Mouse (Mus musculus) cerebellum, adult 8-10 months (tissue): ENCODE data around the gene 0610010F05Rik.
A peak's percentile ranks its signal among the peaks of the same experiment; 100 is the strongest.
"Not testable (repeated sequence)": the region's sequence is repeated elsewhere in the genome, so short reads cannot be mapped to it uniquely, and the experiment has no call there.

Experiments used
- DNase-seq: peaks from one replicate; pipeline ENCODE4 v3.0.0; 2022

Gene 0610010F05Rik

GRCm38 (mm10) chr11:23632945-23633878 lies at the start of gene 0610010F05Rik:
Gene 0610010F05Rik, minus strand, starts transcription at chr11:23633639.
- peak; percentile 76 for DNase-seq

DNA sequence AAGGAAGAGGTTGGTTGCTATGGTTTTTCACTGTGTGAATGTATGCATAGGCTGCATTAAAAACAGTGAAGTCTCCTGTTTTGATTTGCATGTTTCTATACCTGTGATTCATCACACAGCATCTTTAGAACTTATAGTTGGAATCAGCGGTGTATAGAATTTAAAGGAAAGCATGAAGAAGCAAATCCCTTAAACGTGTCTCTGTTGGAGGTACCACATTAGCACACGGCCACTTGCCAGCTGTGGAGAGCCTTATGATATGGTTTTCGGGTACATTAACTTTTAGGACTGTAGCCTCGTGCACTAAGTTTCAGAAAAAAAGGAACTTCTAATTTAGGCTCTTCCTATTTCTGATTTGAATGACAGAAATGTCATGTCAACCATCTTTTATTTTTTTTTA lies 49.1 kb upstream of the 0610010F05Rik start:
- DNase-seq, result no peak

DNA sequence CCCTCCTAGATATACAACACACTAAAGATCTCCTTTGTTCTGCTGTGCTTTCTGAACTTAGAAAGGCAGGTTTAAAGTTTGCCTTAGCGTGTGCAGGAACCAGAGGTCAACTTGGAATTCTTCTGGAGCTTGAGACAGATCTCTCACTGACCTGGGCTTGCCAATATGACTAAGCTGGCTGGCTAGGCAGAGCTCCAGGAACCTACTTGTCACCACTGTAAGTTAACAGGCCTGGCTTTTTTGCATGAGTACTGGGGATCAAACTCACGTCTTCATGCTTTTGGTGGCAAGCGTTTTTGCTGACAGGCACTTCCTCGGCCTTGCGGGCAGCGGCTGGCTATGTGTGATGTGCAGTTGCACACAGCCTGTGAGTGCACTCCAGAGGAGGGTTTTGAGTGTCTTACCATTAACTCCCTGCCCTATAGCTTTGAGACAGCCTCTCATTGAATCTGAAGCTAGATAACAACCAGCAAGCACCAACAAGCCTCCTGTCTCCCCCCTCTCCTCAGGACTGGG lies 47.1 kb upstream of the 0610010F05Rik start:
- no peak for DNase-seq

GRCm38 (mm10) chr11:23679044-23679642 lies 45.7 kb upstream of the 0610010F05Rik start:
- peak; percentile 63 for DNase-seq

- DNase-seq, result no peak
Observed at GRCm38 (mm10) chr11:23676100-23676499, 42.7 kb upstream of the 0610010F05Rik start.

- no peak for DNase-seq
Observed at GRCm38 (mm10) chr11:23672256-23672749, 38.9 kb upstream of the 0610010F05Rik start.

DNA sequence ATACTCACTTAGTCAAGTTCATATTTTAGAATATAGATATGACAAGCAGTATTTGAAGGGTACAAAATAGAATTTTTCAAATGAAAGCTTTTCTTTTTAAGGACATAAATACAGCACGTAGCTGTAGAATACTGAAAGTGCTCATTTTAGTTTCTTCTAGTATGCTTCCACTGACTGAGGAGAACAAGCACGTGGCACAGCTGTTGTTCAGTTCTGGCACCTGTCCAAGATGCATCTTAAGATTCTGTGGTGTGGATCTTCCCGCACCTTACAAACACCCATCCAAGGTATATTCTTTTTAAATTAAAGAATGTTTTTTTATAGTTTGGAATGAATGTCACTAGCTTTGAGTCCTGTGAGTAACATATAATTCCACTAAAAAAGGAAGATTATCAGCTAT lies 33.7 kb upstream of the 0610010F05Rik start:
- DNase-seq, result no peak

DNA sequence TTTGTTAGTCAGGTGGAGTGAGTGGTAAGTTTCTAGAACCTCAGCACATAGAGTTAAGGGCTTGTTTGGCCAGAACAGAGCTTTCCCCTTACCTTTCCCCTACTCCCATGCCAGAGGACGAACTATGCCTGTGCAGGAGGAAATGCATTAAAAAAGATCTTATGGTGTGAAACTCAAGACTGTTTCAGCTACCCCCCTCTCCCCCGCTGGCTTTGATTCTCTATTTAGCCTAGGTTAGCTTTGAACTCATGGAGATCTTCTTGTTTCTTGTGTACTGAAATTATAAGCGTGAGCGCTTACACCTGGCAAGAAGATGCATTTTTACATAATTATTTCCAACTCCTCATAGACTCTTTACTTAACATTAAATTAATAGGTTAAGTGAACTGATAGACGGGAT lies 33.1 kb upstream of the 0610010F05Rik start:
- no peak for DNase-seq

DNA sequence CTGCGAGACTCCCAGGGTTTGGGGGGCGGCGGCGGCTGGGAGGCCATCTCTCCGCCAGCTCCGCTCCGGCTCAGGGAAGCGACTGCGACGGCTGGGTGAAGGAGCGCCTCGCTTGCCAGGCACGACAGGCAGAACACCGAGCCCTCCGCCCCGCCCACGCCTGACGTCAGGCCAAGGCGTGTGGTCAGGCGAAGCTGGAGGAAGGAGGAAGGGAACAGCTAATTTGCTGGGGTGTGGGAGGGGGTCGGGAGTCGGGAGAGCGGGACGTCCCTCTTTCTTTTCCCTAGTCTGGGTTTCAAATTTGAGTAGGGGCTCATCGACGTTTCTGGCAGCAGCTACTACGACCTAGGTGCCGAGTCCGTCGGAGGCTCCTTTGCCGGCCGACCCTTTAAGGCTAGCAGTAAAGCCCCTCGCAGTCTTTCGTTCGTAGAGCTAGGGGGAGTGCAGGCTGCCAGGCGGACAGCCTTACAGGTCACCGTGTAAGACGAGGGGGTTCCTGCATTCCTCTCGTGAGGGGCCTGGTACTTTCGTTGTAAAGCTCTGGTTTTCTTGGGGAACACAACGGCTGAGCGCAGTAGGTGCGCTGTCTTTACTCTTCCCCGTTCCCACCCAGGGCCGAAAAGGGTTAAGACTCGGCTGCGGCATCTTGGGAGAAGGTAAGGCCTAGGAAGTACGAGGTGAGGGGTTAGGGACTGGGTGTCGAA lies 32.5 kb upstream of the 0610010F05Rik start, which contains the start of gene Pex13:
TSS of gene Pex13 (minus strand) at position 162 of the 704 bp plus-strand sequence.
- peak; percentile 85 for DNase-seq

- no peak for DNase-seq
Observed at GRCm38 (mm10) chr11:23665311-23665786, 31.9 kb upstream of the 0610010F05Rik start, which contains the start of gene Pus10. Gene Pus10, plus strand, starts transcription at chr11:23665674.

DNA sequence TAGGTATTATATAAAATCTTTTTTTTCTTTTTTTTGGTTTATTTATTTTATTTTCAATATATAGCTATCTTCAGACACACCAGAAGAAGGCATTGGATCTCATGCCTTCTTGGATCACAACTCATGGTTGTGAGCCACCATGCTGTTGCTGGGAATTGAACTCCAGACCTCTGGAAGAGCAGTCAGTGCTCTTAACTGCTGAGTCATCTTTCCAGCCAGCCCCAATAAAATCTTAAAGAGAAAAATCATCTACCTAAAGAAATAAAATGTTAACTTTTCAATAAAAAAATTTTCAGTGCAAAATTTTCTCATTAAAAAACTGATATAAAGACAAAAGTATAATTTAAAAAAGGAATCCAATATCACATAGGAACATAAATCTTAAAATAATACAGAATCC lies 30.8 kb upstream of the 0610010F05Rik start:
- DNase-seq, result no peak

DNA sequence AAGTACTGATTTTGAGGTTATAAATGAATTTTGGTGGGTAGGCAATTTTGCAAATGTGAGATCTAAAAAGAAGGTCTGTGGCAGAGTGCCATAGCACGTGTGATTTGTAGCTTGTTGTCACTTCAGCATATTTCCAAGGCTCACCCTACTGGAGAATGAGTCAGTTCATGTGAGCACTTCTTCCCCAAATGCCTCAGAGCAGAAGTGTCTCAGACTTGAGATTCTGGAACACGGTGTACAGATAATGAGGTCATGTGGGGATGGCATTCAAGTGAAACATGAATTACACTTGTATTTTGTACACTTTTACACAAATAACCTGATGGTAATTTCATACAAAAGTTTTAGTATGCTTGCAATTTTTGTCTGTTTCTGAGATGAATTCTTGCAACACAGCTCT lies 24.4 kb upstream of the 0610010F05Rik start:
- DNase-seq, result no peak

DNA sequence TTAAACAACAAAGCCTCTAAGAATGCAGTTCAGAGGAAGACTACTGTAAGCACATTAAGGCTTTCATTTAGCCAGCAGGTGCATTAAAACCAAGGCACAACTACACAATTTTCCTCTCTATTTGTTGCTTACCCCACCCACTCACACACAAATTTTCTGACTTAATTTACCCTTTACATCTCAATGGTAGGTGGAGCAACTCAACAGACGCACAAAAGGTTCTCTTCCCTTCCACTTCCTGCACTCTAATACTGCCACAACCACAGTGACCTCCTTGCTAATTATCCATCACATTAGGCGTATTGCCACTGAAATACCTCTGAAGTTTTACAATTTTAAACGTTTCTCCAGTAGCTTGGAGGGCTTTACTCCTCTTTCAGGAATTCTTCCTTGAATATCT lies 20.2 kb upstream of the 0610010F05Rik start:
- no peak for DNase-seq

GRCm38 (mm10) chr11:23647835-23648234 lies 14.4 kb upstream of the 0610010F05Rik start:
- DNase-seq, result no peak

DNA sequence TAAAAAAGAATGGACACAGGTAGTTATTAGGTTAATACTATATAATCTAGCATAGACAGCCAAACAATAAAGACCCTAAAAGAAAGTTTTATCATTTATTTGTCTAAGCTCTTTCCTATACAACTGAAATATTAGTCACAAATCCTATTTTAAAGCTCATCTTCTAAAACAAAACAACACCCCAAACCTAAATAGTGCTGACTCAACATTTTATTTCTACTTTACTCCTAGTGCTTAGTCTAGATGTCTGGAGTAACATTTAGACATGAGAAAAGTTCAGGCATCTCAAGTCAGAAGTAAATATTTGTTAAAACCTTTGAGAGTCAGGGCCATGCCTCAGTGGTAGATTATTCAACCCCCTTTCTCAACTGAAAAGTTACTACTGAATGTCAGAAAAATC lies 14.0 kb upstream of the 0610010F05Rik start:
- no peak for DNase-seq

- DNase-seq, result peak; percentile 17
Observed at GRCm38 (mm10) chr11:23634573-23634972, 1.1 kb upstream of the 0610010F05Rik start.

DNA sequence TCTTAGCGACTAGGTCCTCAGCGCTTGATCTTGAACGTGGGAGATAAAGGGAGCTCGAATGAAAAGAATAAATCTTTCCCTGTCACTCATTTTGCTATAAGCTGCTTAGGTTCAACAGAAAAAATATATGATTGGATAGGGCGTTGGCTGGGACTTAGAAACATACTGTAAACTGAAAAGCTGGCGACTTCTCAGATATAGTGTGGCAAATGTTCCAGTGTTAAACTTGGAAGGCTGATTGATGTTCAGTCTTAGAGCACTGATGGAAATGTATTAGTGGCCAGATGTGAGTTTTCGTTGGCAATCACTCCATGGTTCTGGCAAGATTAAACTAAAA lies 408 bp upstream of the 0610010F05Rik start:
- DNase-seq, result no peak

DNA sequence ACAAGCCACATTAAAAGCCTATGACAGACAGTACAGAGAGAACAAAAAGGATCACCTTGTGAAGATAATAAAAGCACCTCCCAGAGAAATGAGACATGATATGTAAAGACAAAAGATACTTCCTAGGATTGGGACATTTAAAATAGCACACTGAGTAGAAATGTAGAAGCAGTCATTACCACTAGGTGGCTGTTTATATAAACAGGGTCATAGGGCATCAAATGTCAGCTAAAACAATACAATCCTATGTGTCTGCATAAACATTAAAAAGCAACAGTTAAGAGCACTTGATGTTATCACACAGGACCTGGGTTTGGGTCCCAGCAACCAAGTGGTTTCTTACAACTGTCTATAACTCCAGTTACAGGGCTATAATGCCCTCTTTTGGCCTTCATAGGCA lies 2.8 kb downstream of the 0610010F05Rik start:
- DNase-seq, result no peak

DNA sequence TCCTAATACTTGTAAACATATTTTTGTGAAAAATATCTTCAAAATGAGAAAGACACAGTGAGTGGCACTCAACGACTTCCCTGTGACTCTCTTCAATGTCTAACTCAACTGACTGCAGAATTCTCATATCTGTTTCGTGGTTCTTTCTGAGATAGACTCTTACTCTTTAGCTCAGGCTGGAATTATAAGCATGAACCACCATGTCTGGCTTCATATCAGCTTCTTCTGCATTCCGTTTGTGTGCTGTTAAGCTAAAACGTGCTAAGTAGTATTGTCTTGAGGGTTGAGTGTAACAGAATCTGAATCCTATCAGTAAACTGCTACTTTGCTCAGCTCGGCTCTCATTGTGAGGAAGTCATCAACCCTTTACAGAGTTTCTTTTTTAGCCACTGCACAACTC lies 14.4 kb downstream of the 0610010F05Rik start:
- no peak for DNase-seq

GRCm38 (mm10) chr11:23614546-23614945 lies 18.9 kb downstream of the 0610010F05Rik start:
- no peak for DNase-seq

- not testable (repeated sequence) for DNase-seq
Observed at GRCm38 (mm10) chr11:23607291-23607690, 26.1 kb downstream of the 0610010F05Rik start.

GRCm38 (mm10) chr11:23570130-23570529 lies 63.3 kb downstream of the 0610010F05Rik start:
- DNase-seq, result no peak

- peak; percentile 64 for DNase-seq
Observed at GRCm38 (mm10) chr11:23565761-23566160, 67.7 kb downstream of the 0610010F05Rik start.
